Mouse (Mus musculus): Measurements from ENCODE around the gene Fry.

- TF ChIP-seq POLR2A (IDR thresholded peaks at IDR 0.05; ENCODE audit: borderline replicate concordance, low read depth, low read length) (no peak), CTCF (IDR thresholded peaks at IDR 0.05; ENCODE audit: low read depth, low read length) (no peak)
These were observed 271.3 kb downstream of the Fry start for GRCm38 (mm10) chr5:150389589-150390377.

Data from bone marrow macrophage, adult 2 months (primary cell).